Mouse (Mus musculus): ENCODE measurements around the gene Rom1.

GRCm38 (mm10) chr19:8965075-8965474 lies 35.9 kb upstream of the Rom1 start:
- TF ChIP-seq POLR2A (IDR thresholded peaks at IDR 0.05; ENCODE audit: insufficient read length, low read depth) (no peak), MYOD1 (IDR thresholded peaks at IDR 0.05; ENCODE audit: control insufficient read depth in 1 of 3, insufficient read length in 2 of 3, low read depth in 2 of 3) (no peak), POLR2AphosphoS2 (IDR thresholded peaks at IDR 0.05; ENCODE audit: insufficient read length, low read depth) (no peak), MYOG (IDR thresholded peaks at IDR 0.05; ENCODE audit: control insufficient read depth in 1 of 3, insufficient read depth in 1 of 3, insufficient read length in 2 of 3, low read depth in 2 of 3) (no peak), MAX (IDR thresholded peaks at IDR 0.05; ENCODE audit: low read depth) (no peak)

All from myocyte (in vitro differentiated cells).